Mouse (Mus musculus) E14TG2a.4 (cell line): ENCODE results near the gene Gm28048.

Experiments
- CTCF ChIP-seq: conservative IDR thresholded peaks from 2 replicates; pipeline ENCODE4 v1.5.1; 2014; ENCODE audit warnings: low read length
- NANOG ChIP-seq: IDR thresholded peaks from 2 replicates; pipeline ENCODE4 v1.6.1; 2014; ENCODE audit warnings: borderline replicate concordance, low read length, mixed read lengths

GRCm38 (mm10) chr11:22872307-22872680 is 109.6 kb downstream of the Gm28048 start:
- TF ChIP-seq CTCF (no peak), NANOG (no peak)
